Mouse (Mus musculus) hindbrain, embryonic 11.5 days (tissue): Measurements from ENCODE around the gene Igfbp7. TPM values are rescaled to one million over a fixed set of nuclear protein-coding genes. Genes with fewer than 3 reads are reported as not detected.

Experiments
- ATAC-seq: fragments of 200-750 bp; cut with Nextera tagmentation; 2 replicates; pipeline ENCODE4 v1.8.0; 2017; ENCODE audit warnings: mild to moderate bottlenecking, moderate TSS enrichment, moderate library complexity; ENCODE audit not compliant: low FRiP score
- DNase-seq: peaks from one replicate; pipeline ENCODE4 v3.0.0-alpha.2; 2015; ENCODE audit warnings: low spot score
- H3K27ac ChIP-seq: fragments of 300-500 bp; sonication (generic); 2 replicates; pipeline ENCODE4 v1.5.1; 2014; ENCODE audit warnings: mild to moderate bottlenecking, low read depth, low read length
- H3K27me3 ChIP-seq: fragments of 300-500 bp; sonication (generic); 2 replicates; pipeline ENCODE4 v1.6.1; 2014; ENCODE audit warnings: mild to moderate bottlenecking, low read length, moderate library complexity, mixed read lengths; ENCODE audit not compliant: control insufficient read depth, insufficient read depth
- H3K36me3 ChIP-seq: fragments of 300-500 bp; sonication (generic); 2 replicates; pipeline ENCODE4 v1.6.1; 2014; ENCODE audit warnings: mild to moderate bottlenecking, low read length, moderate library complexity, mixed read lengths; ENCODE audit not compliant: control insufficient read depth, insufficient read depth
- H3K4me1 ChIP-seq: fragments of 300-500 bp; sonication (generic); replicated peaks from 2 replicates; pipeline ENCODE4 v1.6.1; 2014; ENCODE audit warnings: low read length, mixed read lengths; ENCODE audit not compliant: control insufficient read depth, insufficient read depth
- H3K4me2 ChIP-seq: fragments of 300-500 bp; sonication (generic); replicated peaks from 2 replicates; pipeline ENCODE4 v1.6.1; 2014; ENCODE audit warnings: mild to moderate bottlenecking, low read depth, low read length
- H3K4me3 ChIP-seq: fragments of 300-500 bp; sonication (generic); 2 replicates; pipeline ENCODE4 v1.5.1; 2014; ENCODE audit warnings: low read depth, low read length
- H3K9ac ChIP-seq: fragments of 300-500 bp; sonication (generic); 2 replicates; pipeline ENCODE4 v1.6.1; 2014; ENCODE audit warnings: low read depth, low read length
- H3K9me3 ChIP-seq: fragments of 300-500 bp; sonication (generic); 2 replicates; pipeline ENCODE4 v1.6.1; 2016; ENCODE audit warnings: low read length; ENCODE audit not compliant: control insufficient read depth
- WGBS: fragments of 180-500 bp; shearing (Covaris S2); extraction: QIAGEN DNeasy Blood & Tissue Kit; methylation state at CpG from one replicate; pipeline ENCODE4 v1.1.7; 2014; 5-methylcytosine and 5-hydroxymethylcytosine counted together
- polyA plus RNA-seq: library from polyadenylated mRNA; unstranded; fragments of >200 nt; fragmentation: Nextera tagmentation; extraction: Ambion mirVana; gene quantifications from 2 replicates; pipeline ENCODE4 v1.2.1, GENCODE M21; 2014

Gene Igfbp7
- polyA plus RNA-seq, 1 experiment from 2014 or later, result 26.7 TPM

- DNase-seq (no peak), ATAC-seq (no peak)
These were observed 7.7 kb downstream of the Igfbp7 start for GRCm38 (mm10) chr5:77400151-77400550.

GRCm38 (mm10) chr5:77399076-77399475 lies 8.8 kb downstream of the Igfbp7 start:
- H3K4me1 ChIP-seq, result no peaks in the 10 kb centered on the region; the same call in 1 of the 2 replicates
- H3K27ac ChIP-seq, result no peak overlapping the region
- H3K27me3 ChIP-seq, result no peaks in the 10 kb centered on the region
- no peak overlapping the region for H3K4me3 ChIP-seq
- H3K9ac ChIP-seq, result no peak overlapping the region
- no peaks in the 10 kb centered on the region for H3K9me3 ChIP-seq
- H3K4me2 ChIP-seq, result no peak overlapping the region
- 57% methylated on average over 4 of the region's 4 CpGs for WGBS
- no peak for DNase-seq
- no peak for ATAC-seq
- H3K36me3 ChIP-seq, result no peaks in the 10 kb centered on the region

More at GRCm38 (mm10) chr5:77400151-77400550, 7.7 kb downstream of the Igfbp7 start:
- H3K4me2 ChIP-seq, result no peak overlapping the region
- H3K27me3 ChIP-seq, result no peaks in the 10 kb centered on the region
- H3K9me3 ChIP-seq, result no peaks in the 10 kb centered on the region
- H3K27ac ChIP-seq, result no peak overlapping the region
- no peaks in the 10 kb centered on the region for H3K36me3 ChIP-seq
- H3K4me3 ChIP-seq, result no peak overlapping the region
- WGBS, result 81% methylated on average over 7 of the region's 7 CpGs
- no peaks in the 10 kb centered on the region for H3K4me1 ChIP-seq
- no peak overlapping the region for H3K9ac ChIP-seq

- no peaks in the 10 kb centered on the region; the same call in 1 of the 2 replicates for H3K4me1 ChIP-seq
- 65% methylated on average over 14 of the region's 14 CpGs for WGBS
- ATAC-seq (no peak), DNase-seq (no peak)
- no peaks in the 10 kb centered on the region for H3K36me3 ChIP-seq
- H3K27ac ChIP-seq, result no peak overlapping the region
- H3K9ac ChIP-seq, result no peak overlapping the region
- H3K27me3 ChIP-seq, result no peaks in the 10 kb centered on the region
- no peak overlapping the region for H3K4me2 ChIP-seq
- no peaks in the 10 kb centered on the region for H3K9me3 ChIP-seq
- no peak overlapping the region for H3K4me3 ChIP-seq
These were observed 9.4 kb downstream of the Igfbp7 start for GRCm38 (mm10) chr5:77398285-77399057.

- no peak overlapping the region for H3K9ac ChIP-seq
- no peaks in the 10 kb centered on the region; the same call in 1 of the 2 replicates for H3K4me1 ChIP-seq
- no peak overlapping the region for H3K4me3 ChIP-seq
- no peaks in the 10 kb centered on the region for H3K9me3 ChIP-seq
- ATAC-seq, result peak; percentile 30; the same call in 1 of the 2 replicates
- 58% methylated on average over 9 of the region's 9 CpGs for WGBS
- no peak overlapping the region for H3K4me2 ChIP-seq
- peak overlapping the region; percentile 17; the same call in 1 of the 2 replicates for H3K27ac ChIP-seq
- H3K36me3 ChIP-seq, result no peaks in the 10 kb centered on the region
- DNase-seq, result no peak
- no peaks in the 10 kb centered on the region for H3K27me3 ChIP-seq
These were observed 13.7 kb downstream of the Igfbp7 start for GRCm38 (mm10) chr5:77393990-77394618.

GRCm38 (mm10) chr5:77393094-77393619 lies 14.7 kb downstream of the Igfbp7 start:
- ATAC-seq (no peak), DNase-seq (no peak)
- H3K4me1 ChIP-seq, result no peaks in the 10 kb centered on the region; the same call in 1 of the 2 replicates
- H3K4me3 ChIP-seq, result no peak overlapping the region
- 89% methylated on average over 10 of the region's 10 CpGs for WGBS
- H3K36me3 ChIP-seq, result no peaks in the 10 kb centered on the region
- no peak overlapping the region for H3K4me2 ChIP-seq
- no peaks in the 10 kb centered on the region for H3K9me3 ChIP-seq
- no peak overlapping the region for H3K27ac ChIP-seq
- no peak overlapping the region for H3K9ac ChIP-seq
- no peaks in the 10 kb centered on the region for H3K27me3 ChIP-seq

GRCm38 (mm10) chr5:77390272-77390671 lies 17.6 kb downstream of the Igfbp7 start:
- DNase-seq (no peak), ATAC-seq (no peak)
- WGBS, result 88% methylated on average over 2 of the region's 2 CpGs
- H3K27me3 ChIP-seq, result no peaks in the 10 kb centered on the region
- no peak overlapping the region for H3K4me2 ChIP-seq
- no peak overlapping the region for H3K27ac ChIP-seq
- H3K36me3 ChIP-seq, result no peaks in the 10 kb centered on the region
- H3K4me3 ChIP-seq, result no peak overlapping the region
- no peak overlapping the region for H3K9ac ChIP-seq
- no peaks in the 10 kb centered on the region for H3K9me3 ChIP-seq
- no peaks in the 10 kb centered on the region; the same call in 1 of the 2 replicates for H3K4me1 ChIP-seq

- WGBS, result 90% methylated on average over 6 of the region's 6 CpGs
- DNase-seq (no peak), ATAC-seq (no peak)
- no peak overlapping the region for H3K4me3 ChIP-seq
- no peaks in the 10 kb centered on the region for H3K4me1 ChIP-seq
- no peaks in the 10 kb centered on the region for H3K27me3 ChIP-seq
- no peak overlapping the region for H3K27ac ChIP-seq
- no peak overlapping the region for H3K9ac ChIP-seq
- H3K4me2 ChIP-seq, result no peak overlapping the region
- H3K36me3 ChIP-seq, result no peaks in the 10 kb centered on the region
- H3K9me3 ChIP-seq, result no peaks in the 10 kb centered on the region
These were observed 19.5 kb downstream of the Igfbp7 start for GRCm38 (mm10) chr5:77388359-77388758.

GRCm38 (mm10) chr5:77387414-77387704 lies 20.5 kb downstream of the Igfbp7 start:
- no peak for ATAC-seq
- H3K4me1 ChIP-seq, result no peaks in the 10 kb centered on the region
- H3K4me3 ChIP-seq, result no peak overlapping the region
- no peak overlapping the region for H3K27ac ChIP-seq
- 82% methylated on average over 8 of the region's 8 CpGs for WGBS
- H3K9me3 ChIP-seq, result no peaks in the 10 kb centered on the region
- DNase-seq, result no peak
- no peaks in the 10 kb centered on the region for H3K27me3 ChIP-seq
- no peak overlapping the region for H3K9ac ChIP-seq
- no peak overlapping the region for H3K4me2 ChIP-seq
- no peaks in the 10 kb centered on the region for H3K36me3 ChIP-seq
